Mouse (Mus musculus) monocyte, adult 5-6 weeks (primary cell): ENCODE results near the gene Mylk. TPM values are rescaled to one million over a fixed set of nuclear protein-coding genes. Genes with fewer than 3 reads are reported as not detected.

Source experiments
- ATAC-seq: fragments of 153-309, 156-312 bp; replicated peaks from 2 replicates; pipeline ENCODE4 v1.8.0; 2017; ENCODE audit warnings: mild to moderate bottlenecking; ENCODE audit not compliant: low TSS enrichment, insufficient number of reproducible peaks, severe bottlenecking, poor library complexity, low FRiP score
- total RNA-seq: library from RNA; stranded (forward); fragments of 200-1000, 200-491, 200-594 nt; gene quantifications from 3 replicates; pipeline ENCODE4 v1.2.3, GENCODE M21; 2017

Gene Mylk
- total RNA-seq, 1 experiment from 2014 or later, result 4.7 TPM

- ATAC-seq, result no peak
Observed at GRCm38 (mm10) chr16:35024300-35024699, 279.3 kb downstream of the Mylk start.

GRCm38 (mm10) chr16:35025347-35025746 is 280.3 kb downstream of the Mylk start:
- ATAC-seq, result no peak

- no peak for ATAC-seq
Observed at GRCm38 (mm10) chr16:35033241-35033640, 288.2 kb downstream of the Mylk start.

- no peak for ATAC-seq
Observed at GRCm38 (mm10) chr16:35033809-35034577, 289.0 kb downstream of the Mylk start.

- no peak for ATAC-seq
Observed at GRCm38 (mm10) chr16:35034971-35035370, 290.0 kb downstream of the Mylk start.

- ATAC-seq, result no peak
Observed at GRCm38 (mm10) chr16:35036754-35037153, 291.7 kb downstream of the Mylk start.

- no peak for ATAC-seq
Observed at GRCm38 (mm10) chr16:35038343-35039057, 293.5 kb downstream of the Mylk start.

- ATAC-seq, result no peak
Observed at GRCm38 (mm10) chr16:35040154-35040553, 295.1 kb downstream of the Mylk start.

GRCm38 (mm10) chr16:35041001-35041400 is 296.0 kb downstream of the Mylk start:
- ATAC-seq, result no peak

- no peak for ATAC-seq
Observed at GRCm38 (mm10) chr16:35046081-35046775, 301.2 kb downstream of the Mylk start.

GRCm38 (mm10) chr16:35047272-35047969 is 302.4 kb downstream of the Mylk start:
- ATAC-seq, result peak; percentile 73

- ATAC-seq, result no peak
Observed at GRCm38 (mm10) chr16:35051066-35051465, 306.1 kb downstream of the Mylk start.

Other genes starting within 250 kb of the Mylk start
- gene Kalrn, start 171.7 kb upstream of the Mylk start, total RNA-seq, result 1.7 to 10.2 TPM (median 1.8 TPM) in 3 replicates
- not detected in 3 replicates for gene Ropn1, start 95.3 kb upstream of the Mylk start, total RNA-seq
- 1.3 to 3.9 TPM (median 3.4 TPM) in 3 replicates for gene Ccdc14, start 54.6 kb upstream of the Mylk start, total RNA-seq